Mouse (Mus musculus): ENCODE data around the gene Bmp10. TPM values are rescaled to one million over a fixed set of nuclear protein-coding genes. Genes with fewer than 3 reads are reported as not detected.
A peak's percentile ranks its signal among the peaks of the same experiment; 100 is the strongest.

Bmp10 gene
- polyA plus RNA-seq, 1 experiment from 2014 or later = not detected

- no peak for TF ChIP-seq CTCF (IDR thresholded peaks at IDR 0.05; ENCODE audit: low read depth)
- no peaks in the 10 kb centered on the region for H3K36me3 ChIP-seq (ENCODE audit: insufficient read depth)
- peaks cover 3% of the 10 kb centered on the region; the same call in 1 of the 2 replicates for H3K4me1 ChIP-seq (ENCODE audit: insufficient read depth)
- H3K27ac ChIP-seq (ENCODE audit: low read depth) = no peak overlapping the region
- ATAC-seq (ENCODE audit: insufficient read depth) (no peak), DNase-seq (no peak)
- no peaks in the 10 kb centered on the region for H3K9me3 ChIP-seq (ENCODE audit: low read depth, low read length)
- H3K27me3 ChIP-seq (ENCODE audit: insufficient read depth, low read length) = no peaks in the 10 kb centered on the region
- H3K4me2 ChIP-seq = no peak overlapping the region
- WGBS = 59% methylated on average over 7 of the region's 7 CpGs
- no peak overlapping the region for H3K4me3 ChIP-seq (ENCODE audit: low read depth, low read length)
- H3K9ac ChIP-seq = no peak overlapping the region
These were observed 16.4 kb downstream of the Bmp10 start for GRCm38 (mm10) chr6:87445222-87445621.

DNA sequence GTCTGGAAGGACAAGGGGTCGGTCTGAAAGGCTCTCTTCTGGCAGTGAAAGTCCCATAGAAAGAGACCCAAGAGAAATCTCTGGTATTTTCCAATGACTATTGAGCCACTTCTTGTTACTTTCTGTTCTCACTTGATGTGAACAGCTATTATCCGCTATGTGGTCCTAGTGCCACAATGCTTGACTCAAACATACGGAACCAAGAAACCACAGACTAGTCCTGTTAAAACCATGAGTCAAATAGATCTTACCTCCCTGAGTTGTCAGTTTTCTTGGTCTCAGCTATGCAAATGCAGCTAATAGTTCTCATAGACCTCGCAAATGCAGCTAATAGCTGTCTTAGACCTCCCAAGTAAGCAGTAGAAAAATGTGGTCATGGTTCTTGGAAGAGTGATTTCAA is 18.4 kb downstream of the Bmp10 start:
- H3K27me3 ChIP-seq (ENCODE audit: insufficient read depth, low read length) = no peaks in the 10 kb centered on the region
- no peak overlapping the region for H3K4me3 ChIP-seq (ENCODE audit: low read depth, low read length)
- no peak for ATAC-seq (ENCODE audit: insufficient read depth)
- no peak overlapping the region for H3K4me2 ChIP-seq
- H3K9me3 ChIP-seq (ENCODE audit: low read depth, low read length) = no peaks in the 10 kb centered on the region
- WGBS = 87% methylated on average over 4 of the region's 4 CpGs
- H3K9ac ChIP-seq = no peak overlapping the region
- H3K36me3 ChIP-seq (ENCODE audit: insufficient read depth) = no peaks in the 10 kb centered on the region
- no peak for DNase-seq
- H3K27ac ChIP-seq (ENCODE audit: low read depth) = no peak overlapping the region
- no peak for TF ChIP-seq CTCF (IDR thresholded peaks at IDR 0.05; ENCODE audit: low read depth)
- no peaks in the 10 kb centered on the region for H3K4me1 ChIP-seq (ENCODE audit: insufficient read depth)

GRCm38 (mm10) chr6:87449534-87449933 is 20.7 kb downstream of the Bmp10 start:
- no peak overlapping the region for H3K4me2 ChIP-seq
- DNase-seq = peak; percentile 33
- no peaks in the 10 kb centered on the region for H3K36me3 ChIP-seq (ENCODE audit: insufficient read depth)
- H3K9ac ChIP-seq = no peak overlapping the region
- no peak for TF ChIP-seq CTCF (IDR thresholded peaks at IDR 0.05; ENCODE audit: low read depth)
- H3K4me3 ChIP-seq (ENCODE audit: low read depth, low read length) = no peak overlapping the region
- 60% methylated on average over 3 of the region's 3 CpGs for WGBS
- ATAC-seq (ENCODE audit: insufficient read depth) = no peak
- H3K9me3 ChIP-seq (ENCODE audit: low read depth, low read length) = no peaks in the 10 kb centered on the region
- no peaks in the 10 kb centered on the region for H3K4me1 ChIP-seq (ENCODE audit: insufficient read depth)
- no peak overlapping the region for H3K27ac ChIP-seq (ENCODE audit: low read depth)
- H3K27me3 ChIP-seq (ENCODE audit: insufficient read depth, low read length) = no peaks in the 10 kb centered on the region

DNA sequence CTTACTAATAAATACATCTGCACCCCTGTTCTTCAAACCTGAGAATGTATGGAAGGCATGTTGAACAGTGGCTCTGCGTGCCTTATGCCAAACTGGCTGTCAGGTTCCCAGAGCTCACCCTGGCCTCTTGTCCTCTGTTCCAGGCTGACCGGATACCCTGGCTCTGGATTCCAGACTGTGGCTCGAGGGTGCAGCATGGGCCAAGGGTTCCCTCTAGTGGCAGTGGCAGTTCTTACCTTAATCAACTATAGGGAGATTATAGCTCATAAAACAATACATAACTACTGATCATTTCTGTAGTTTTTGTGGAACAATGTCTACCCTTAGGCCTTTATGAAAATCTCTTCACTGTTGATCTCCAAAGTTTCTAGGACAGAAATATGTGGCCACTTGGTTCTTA is 22.2 kb downstream of the Bmp10 start:
- Histone ChIP-seq H3K9ac (no peak overlapping the region), H3K27me3 (ENCODE audit: insufficient read depth, low read length) (no peaks in the 10 kb centered on the region), H3K4me2 (no peak overlapping the region), H3K9me3 (ENCODE audit: low read depth, low read length) (no peaks in the 10 kb centered on the region), H3K27ac (ENCODE audit: low read depth) (no peak overlapping the region), H3K4me1 (ENCODE audit: insufficient read depth) (no peaks in the 10 kb centered on the region), H3K36me3 (ENCODE audit: insufficient read depth) (no peaks in the 10 kb centered on the region), H3K4me3 (ENCODE audit: low read depth, low read length) (no peak overlapping the region)
- peak; percentile 57 for DNase-seq
- 59% methylated on average over 3 of the region's 3 CpGs for WGBS
- peak; percentile 62 for TF ChIP-seq CTCF (IDR thresholded peaks at IDR 0.05; ENCODE audit: low read depth)
- ATAC-seq (ENCODE audit: insufficient read depth) = no peak

DNA sequence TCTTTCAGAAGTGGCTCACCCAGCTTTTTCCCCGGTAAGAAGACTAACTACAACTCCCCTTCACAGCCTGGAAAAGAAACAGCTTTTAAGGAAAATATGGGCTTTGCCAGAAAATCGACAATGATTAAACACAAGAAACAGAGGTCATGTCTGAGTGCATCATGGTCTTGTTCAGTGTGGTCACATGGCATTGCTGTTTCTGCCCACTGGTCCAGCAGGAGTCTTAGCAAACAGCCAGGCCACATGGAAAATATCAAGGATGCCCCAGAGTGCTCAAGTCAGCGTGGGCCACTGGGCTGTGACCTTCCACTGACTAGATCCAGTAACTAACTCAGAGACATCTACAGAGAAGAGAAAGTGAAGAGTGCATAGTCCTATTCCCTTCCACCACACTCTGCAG is 23.0 kb downstream of the Bmp10 start:
- no peak overlapping the region for H3K4me2 ChIP-seq
- no peaks in the 10 kb centered on the region for H3K9me3 ChIP-seq (ENCODE audit: low read depth, low read length)
- H3K36me3 ChIP-seq (ENCODE audit: insufficient read depth) = no peaks in the 10 kb centered on the region
- WGBS = 47% methylated on average over 3 of the region's 3 CpGs
- no peak overlapping the region for H3K4me3 ChIP-seq (ENCODE audit: low read depth, low read length)
- DNase-seq = no peak
- H3K27me3 ChIP-seq (ENCODE audit: insufficient read depth, low read length) = no peaks in the 10 kb centered on the region
- ATAC-seq (ENCODE audit: insufficient read depth) = no peak
- no peak for TF ChIP-seq CTCF (IDR thresholded peaks at IDR 0.05; ENCODE audit: low read depth)
- H3K9ac ChIP-seq = no peak overlapping the region
- H3K4me1 ChIP-seq (ENCODE audit: insufficient read depth) = no peaks in the 10 kb centered on the region
- H3K27ac ChIP-seq (ENCODE audit: low read depth) = no peak overlapping the region

- no peak overlapping the region for H3K4me3 ChIP-seq (ENCODE audit: low read depth, low read length)
- H3K9me3 ChIP-seq (ENCODE audit: low read depth, low read length) = no peaks in the 10 kb centered on the region
- no peak for ATAC-seq (ENCODE audit: insufficient read depth)
- H3K9ac ChIP-seq = no peak overlapping the region
- H3K4me2 ChIP-seq = no peak overlapping the region
- no peaks in the 10 kb centered on the region for H3K27me3 ChIP-seq (ENCODE audit: insufficient read depth, low read length)
- H3K4me1 ChIP-seq (ENCODE audit: insufficient read depth) = no peaks in the 10 kb centered on the region
- DNase-seq = no peak
- H3K27ac ChIP-seq (ENCODE audit: low read depth) = no peak overlapping the region
- no peak for TF ChIP-seq CTCF (IDR thresholded peaks at IDR 0.05; ENCODE audit: low read depth)
- WGBS = 31% methylated on average over 6 of the region's 6 CpGs
- H3K36me3 ChIP-seq (ENCODE audit: insufficient read depth) = no peaks in the 10 kb centered on the region
These were observed 26.7 kb downstream of the Bmp10 start for GRCm38 (mm10) chr6:87455507-87455906.

DNA sequence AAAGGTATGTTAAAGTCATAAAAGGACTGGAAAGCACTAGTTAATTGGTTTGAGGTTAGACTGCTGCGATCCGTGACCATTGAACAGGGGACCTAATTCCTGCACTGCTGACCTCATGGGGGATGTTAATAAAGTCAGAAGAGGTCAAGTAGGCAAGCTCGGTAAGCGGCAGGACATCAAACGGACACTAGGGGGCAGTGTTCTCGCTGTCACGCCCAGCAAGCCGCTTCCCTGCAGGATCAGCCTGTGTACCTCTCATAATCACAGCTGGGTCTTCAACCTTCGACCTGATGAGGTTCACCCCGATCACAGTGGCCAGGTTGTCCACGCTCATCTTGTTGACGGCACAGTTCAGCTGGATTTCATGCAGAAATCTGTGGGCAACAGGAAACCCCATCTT is 37.4 kb downstream of the Bmp10 start:
- WGBS = 10% methylated on average over 12 of the region's 12 CpGs
- ATAC-seq (ENCODE audit: insufficient read depth) = peak; percentile 35; the same call in 1 of the 2 replicates
- no peaks in the 10 kb centered on the region for H3K27me3 ChIP-seq (ENCODE audit: insufficient read depth, low read length)
- H3K27ac ChIP-seq (ENCODE audit: low read depth) = no peak overlapping the region
- H3K9me3 ChIP-seq (ENCODE audit: low read depth, low read length) = no peaks in the 10 kb centered on the region
- DNase-seq = peak; percentile 86
- no peaks in the 10 kb centered on the region for H3K4me1 ChIP-seq (ENCODE audit: insufficient read depth)
- TF ChIP-seq CTCF (IDR thresholded peaks at IDR 0.05; ENCODE audit: low read depth) = peak; percentile 97
- peak overlapping the region; percentile 13; the same call in 1 of the 2 replicates for H3K4me2 ChIP-seq
- no peak overlapping the region for H3K9ac ChIP-seq
- no peak overlapping the region for H3K4me3 ChIP-seq (ENCODE audit: low read depth, low read length)
- H3K36me3 ChIP-seq (ENCODE audit: insufficient read depth) = no peaks in the 10 kb centered on the region

DNA sequence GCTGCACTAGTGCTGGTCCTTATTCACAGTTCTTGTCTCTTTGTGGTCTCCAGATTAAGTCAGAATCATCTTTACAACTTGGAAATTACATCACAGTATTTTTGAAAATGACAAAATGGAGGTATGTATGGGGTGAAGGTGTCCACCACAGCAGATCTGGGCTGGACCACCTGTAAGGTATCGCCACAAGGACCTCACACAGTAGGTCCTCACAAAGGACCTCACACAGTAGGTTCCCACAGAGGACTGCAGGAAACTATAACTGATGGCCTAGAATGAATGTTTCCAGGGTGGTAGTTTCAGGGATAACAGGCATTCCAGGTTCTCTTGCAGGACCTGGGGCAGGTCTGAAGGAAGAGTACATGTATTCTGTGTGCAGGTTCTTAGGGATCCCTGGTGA is 38.6 kb downstream of the Bmp10 start:
- H3K36me3 ChIP-seq (ENCODE audit: insufficient read depth) = no peaks in the 10 kb centered on the region

More for the DNA sequence above, 38.6 kb downstream of the Bmp10 start:
- H3K27ac ChIP-seq (ENCODE audit: low read depth) = no peak overlapping the region
- H3K4me3 ChIP-seq (ENCODE audit: low read depth, low read length) = no peak overlapping the region
- DNase-seq = no peak
- H3K4me1 ChIP-seq (ENCODE audit: insufficient read depth) = no peaks in the 10 kb centered on the region
- no peaks in the 10 kb centered on the region for H3K9me3 ChIP-seq (ENCODE audit: low read depth, low read length)
- 100% methylated on average over 1 of the region's 1 CpGs for WGBS
- H3K27me3 ChIP-seq (ENCODE audit: insufficient read depth, low read length) = no peaks in the 10 kb centered on the region
- no peak overlapping the region for H3K4me2 ChIP-seq
- no peak overlapping the region for H3K9ac ChIP-seq
- TF ChIP-seq CTCF (IDR thresholded peaks at IDR 0.05; ENCODE audit: low read depth) = no peak
- ATAC-seq (ENCODE audit: insufficient read depth) = no peak
